Mouse (Mus musculus): ENCODE results near the gene Kcnh2. TPM values are rescaled to one million over a fixed set of nuclear protein-coding genes. Genes with fewer than 3 reads are reported as not detected.
A peak's percentile ranks its signal among the peaks of the same experiment; 100 is the strongest.

Kcnh2 gene
- total RNA-seq, 4 experiments from 2014 or later = 33.4 to 38.9 (median 37.6) TPM

DNA sequence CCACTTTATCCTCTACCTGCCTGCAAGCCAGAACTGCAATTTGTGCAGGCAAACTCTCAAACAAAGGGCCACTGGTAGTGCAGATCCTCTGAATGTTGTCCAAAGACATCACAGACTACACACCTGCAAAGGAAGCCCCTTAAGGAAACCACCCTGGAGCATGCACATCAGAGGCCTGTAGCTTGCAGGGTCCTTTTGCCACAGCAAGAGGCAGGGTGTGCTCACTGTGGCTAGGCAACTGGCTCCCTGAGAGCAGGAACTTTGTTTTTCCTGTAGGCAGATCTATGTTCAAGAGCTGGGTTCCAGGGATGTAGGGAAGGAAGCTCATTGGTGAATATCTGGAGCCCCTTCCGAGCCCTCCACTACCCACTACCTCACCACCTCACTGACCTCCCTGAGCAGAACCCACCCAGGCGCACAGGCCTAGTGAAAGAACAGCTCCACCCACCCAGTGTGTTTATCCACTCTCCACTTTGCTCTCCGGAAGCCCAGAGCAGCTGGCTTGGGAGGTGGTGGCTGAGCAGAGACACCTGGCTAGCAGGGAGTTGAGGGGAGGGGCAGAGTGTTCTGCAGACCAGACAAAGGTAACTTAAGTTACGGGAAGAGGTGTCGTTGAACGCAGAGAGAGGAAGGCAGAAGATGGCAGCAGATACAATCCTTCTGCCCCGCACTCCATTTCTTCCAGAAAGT is 4.1 kb downstream of the Kcnh2 start:
- DNase-seq (ENCODE audit: low spot score in 2 of 2) = no peak

DNA sequence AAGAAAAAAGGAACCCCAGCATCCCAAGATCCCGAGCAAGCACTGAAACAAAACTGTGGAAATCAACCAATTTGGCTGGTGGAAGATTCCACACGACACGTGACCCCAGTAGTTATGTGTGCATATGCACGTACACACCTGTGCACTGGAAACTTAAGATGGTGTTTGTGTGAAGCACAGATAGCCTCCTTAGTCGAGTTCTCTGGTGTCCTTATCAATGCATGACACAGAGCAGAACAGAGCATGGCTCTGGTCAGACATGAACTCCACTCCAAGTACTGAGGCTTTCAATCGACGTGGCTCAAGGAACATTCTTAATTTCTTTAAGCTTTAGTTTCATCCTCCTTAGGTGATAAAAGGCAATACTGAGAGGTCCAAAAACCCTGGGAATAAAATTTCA is 5.1 kb downstream of the Kcnh2 start:
- DNase-seq (ENCODE audit: low spot score in 2 of 2) = no peak

DNA sequence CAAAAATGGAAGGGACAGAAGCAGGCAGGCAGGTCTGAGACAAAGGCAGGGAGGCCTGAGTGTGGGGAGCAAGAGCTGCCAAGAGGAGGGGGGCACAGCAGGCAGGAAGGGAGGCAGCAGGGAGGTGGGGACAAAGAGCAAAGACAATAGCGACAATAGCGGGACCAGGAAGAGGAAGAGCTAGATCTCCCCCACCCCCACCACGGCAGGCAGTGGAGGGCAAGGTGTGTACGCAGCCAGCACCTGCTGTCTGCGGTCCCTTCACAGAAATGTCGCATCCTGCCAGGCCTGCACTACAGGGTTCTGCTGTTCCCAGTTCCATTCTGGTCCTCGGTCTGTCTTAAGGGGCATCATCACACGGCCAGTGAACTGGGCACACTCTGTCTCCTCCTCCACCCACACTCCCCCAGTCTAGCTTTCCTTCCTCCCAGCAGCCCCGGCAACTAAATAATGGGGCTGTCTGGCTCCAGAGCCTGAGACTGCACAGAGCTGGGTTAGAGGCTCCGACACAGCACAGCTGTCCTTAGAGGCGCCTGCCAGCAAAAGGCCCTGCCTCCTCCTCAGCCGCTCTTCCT is 6.8 kb downstream of the Kcnh2 start:
- DNase-seq (ENCODE audit: low spot score in 2 of 2) = no peak

DNA sequence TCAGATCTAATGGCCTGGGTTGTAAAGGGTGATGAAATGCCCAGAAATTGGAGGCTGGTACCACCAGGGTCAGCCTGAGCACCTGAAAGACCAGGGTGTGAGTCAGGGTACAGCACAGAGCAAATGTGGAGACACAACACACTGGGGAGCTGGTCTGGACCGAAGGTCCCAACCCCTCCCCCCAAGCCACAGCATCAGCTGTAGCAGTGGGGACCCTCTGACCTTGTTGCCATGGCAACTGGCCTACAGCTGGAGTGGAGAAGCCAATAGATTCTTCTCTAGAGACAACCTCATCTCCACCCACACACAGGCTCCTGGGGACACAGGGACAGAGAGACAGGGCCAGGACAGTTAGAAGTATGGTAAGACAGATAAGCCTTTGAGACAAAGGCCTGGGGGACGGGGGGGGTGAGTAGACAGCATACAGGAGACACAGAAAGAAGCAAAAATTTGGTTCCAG is 7.4 kb downstream of the Kcnh2 start:
- DNase-seq (ENCODE audit: low spot score in 2 of 2) = no peak

DNA sequence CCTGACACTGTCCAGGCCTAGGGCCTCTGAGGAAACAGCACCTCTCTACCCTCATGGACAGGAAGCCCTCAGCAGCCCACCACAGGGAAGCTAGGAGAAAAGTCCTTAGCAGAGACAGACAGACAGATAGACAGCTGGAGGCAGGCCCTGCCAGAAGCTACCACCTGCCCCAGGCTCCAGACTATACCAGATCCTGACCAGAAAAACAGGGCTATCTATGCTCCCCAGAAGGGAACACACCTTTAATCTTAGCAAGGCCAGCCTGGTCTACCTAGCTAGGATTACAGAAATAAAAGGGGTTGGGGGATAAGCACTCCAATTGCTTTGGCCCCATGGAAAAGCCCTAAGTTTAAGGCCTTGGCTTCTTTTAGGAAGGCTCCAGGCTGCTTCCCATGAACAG is 8.0 kb downstream of the Kcnh2 start:
- DNase-seq (ENCODE audit: low spot score in 2 of 2) = no peak

DNA sequence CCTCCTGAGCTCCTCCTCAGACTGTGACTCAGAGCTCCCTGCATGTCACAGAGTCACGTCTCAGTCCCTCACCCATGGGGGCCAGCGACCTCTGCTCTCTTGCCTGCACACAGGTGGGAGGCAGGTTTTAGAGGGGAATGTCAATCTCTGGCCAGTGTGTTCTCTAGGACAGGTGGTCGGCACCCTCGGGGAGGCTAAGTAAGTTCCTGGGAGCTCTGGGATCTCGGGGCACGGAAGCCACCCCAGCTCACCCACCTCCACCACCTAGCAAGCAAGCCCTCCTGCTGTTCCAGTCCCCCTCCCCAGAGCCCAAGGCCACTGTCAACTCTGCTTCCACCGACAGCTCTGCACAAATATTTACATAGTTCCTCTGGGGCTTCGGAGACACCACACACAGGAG is 8.4 kb downstream of the Kcnh2 start:
- no peak for DNase-seq (ENCODE audit: low spot score in 2 of 2)

DNA sequence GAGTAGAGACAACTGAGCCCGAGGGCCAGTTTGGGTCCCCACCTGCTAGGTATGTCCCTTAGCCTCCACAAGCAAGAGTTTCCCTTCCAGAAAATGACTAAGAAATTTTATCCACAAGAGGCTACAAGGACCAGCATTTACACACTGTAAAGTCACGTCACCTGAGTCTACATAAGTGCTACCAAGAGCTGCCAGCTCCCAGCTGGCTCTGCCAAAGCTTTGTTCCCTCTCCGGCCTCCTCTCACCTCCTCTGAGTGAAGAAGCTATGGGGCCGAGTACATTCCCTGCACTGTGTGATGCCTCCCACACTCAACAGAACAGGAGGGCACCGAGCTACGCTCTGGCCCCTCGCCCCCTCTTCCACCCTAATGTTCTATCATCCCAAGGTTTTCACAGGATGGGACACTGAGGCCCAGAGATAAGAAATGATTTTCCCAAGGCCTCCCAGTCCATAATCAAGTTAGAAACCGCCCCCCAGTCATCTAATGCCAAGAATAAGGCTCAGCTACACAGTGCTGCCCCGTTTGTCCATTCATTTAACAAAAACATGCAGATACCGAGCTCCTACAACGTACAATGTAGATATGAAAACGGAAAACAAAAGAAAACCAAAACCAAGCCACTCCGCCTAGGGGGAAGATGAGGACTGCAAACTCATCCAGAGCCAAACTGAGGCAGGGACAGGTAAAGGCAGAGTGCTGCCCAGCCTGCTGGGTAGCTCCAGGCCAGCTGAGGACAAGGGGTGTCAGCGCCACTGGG is 9.0 kb downstream of the Kcnh2 start:
- no peak for DNase-seq (ENCODE audit: low spot score in 2 of 2)

DNA sequence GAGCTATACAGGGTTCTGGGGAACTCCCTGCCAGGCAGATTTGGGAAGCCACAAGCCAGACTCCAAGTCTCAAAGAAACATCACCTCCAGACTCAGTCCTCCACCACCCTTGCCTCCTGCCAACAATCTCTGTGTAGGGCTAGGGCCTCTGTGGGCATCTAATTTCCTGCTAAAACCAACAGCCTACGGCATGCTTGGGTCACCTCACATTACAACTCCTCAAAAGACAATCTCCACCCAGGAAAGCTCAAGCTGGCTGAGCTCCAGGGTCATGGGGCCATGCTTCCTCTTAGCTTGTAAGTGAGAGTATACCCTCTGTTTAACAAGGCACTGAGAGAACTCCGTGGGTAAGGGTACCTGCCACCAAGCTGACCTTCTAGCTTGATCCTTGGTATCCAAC is 13.6 kb downstream of the Kcnh2 start:
- no peak for DNase-seq (ENCODE audit: low spot score in 2 of 2)

DNA sequence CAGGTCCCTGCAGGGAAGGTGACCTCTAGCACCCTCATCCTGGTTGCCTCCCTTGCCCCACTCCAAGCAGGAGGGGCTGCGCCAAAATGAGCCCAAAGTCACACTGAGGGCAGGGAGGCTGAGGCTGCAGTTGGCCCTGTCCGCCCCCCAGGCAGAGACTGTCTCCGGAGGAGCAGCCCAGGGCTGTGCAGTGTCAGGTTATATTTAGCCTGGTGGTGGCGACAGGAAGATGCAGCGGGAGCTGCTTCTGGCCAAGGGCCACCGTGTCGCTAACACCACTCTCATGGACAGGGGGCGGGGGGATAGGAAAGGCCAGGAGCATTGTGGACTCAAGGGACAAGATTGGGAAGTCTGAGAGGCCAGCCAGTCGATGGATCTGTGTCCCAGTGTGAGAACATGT is 14.0 kb downstream of the Kcnh2 start:
- DNase-seq (ENCODE audit: low spot score in 2 of 2) = no peak

DNA sequence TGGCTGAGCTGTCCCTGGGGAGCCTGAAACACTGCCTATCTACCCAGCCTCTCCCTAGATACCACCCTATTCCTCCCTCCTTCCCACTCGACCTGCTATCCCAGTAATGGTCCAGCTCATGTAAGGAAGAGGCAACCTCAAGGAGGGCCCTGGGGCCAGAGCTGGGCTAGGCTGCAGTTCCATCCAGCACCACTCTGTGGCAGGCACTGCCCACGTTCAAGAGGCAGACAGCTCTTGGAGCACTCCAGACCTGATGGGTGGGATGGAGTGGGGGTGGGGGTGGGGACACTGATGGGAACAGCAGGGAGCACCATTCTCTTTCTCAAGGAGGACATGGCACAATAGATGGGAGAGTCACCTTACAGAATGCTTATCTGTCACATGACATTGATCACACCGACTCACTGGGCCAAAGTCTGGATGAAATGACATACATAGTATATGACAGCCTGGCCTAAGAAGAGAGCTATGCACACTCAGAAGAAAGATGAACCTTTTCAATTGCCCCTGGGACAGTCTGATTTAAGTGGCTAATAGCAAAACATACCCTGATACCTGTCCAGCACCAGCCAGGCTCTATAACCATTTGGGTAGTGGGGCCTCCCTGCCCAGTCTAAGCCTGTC is 15.4 kb downstream of the Kcnh2 start:
- DNase-seq (ENCODE audit: low spot score in 2 of 2) = no peak

DNA sequence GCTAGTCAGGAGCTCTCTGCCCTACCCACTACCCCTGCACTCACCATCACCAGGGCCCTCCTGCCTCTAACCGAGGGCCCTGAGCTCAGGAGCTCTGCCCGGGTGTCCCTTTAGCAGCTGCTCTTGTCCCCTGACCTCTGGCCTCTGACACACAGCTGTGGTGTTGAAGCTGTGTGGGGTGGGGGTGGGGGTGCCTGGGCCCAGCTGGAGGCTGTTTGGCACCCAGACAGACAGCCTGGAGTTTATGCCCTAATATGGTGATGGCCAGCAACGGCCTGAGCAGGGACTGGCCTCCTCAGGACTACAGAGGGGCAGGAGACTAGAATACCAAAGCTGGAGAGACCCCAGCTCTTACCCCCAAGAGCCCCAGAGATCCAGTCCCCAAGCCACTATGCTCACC is 16.7 kb downstream of the Kcnh2 start:
- no peak for DNase-seq (ENCODE audit: low spot score in 2 of 2)

DNA sequence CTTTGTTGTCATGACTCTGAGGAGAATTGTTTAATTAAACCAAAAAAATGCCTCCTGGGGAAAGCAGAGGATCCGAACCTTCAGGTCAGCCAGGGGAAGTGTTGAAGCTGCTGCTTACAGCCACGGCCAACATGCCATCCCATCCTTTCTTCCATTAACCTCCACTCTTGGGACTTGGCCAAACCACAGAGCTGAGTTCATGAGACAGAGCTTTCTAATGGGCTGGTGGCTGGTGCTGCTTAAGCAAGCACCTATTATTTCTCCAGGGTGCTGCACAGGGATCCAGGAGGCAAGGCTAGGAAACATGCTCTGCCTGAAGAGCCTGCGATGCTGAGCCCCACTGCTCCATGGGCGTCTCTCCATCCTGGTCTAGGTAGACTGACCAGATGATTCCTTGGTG is 19.0 kb downstream of the Kcnh2 start:
- no peak for DNase-seq (ENCODE audit: low spot score in 2 of 2)

DNA sequence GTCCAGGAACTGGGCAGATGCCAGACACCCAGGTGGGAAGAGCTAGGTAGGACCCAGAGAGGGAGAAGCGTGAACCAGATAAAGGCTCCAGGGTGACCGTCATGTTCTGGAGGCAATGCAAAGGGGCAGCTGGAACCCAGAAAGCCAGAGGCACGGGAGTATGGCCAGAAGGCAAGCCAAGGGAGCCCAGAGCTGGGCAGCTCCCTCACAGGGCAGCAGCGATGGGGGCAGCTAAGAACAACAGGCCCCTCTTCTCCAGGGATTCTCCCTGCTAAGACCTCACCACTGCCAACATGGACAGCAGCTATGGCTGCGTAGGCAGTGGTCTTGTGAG is 21.5 kb downstream of the Kcnh2 start:
- DNase-seq (ENCODE audit: low spot score in 2 of 2) = no peak

DNA sequence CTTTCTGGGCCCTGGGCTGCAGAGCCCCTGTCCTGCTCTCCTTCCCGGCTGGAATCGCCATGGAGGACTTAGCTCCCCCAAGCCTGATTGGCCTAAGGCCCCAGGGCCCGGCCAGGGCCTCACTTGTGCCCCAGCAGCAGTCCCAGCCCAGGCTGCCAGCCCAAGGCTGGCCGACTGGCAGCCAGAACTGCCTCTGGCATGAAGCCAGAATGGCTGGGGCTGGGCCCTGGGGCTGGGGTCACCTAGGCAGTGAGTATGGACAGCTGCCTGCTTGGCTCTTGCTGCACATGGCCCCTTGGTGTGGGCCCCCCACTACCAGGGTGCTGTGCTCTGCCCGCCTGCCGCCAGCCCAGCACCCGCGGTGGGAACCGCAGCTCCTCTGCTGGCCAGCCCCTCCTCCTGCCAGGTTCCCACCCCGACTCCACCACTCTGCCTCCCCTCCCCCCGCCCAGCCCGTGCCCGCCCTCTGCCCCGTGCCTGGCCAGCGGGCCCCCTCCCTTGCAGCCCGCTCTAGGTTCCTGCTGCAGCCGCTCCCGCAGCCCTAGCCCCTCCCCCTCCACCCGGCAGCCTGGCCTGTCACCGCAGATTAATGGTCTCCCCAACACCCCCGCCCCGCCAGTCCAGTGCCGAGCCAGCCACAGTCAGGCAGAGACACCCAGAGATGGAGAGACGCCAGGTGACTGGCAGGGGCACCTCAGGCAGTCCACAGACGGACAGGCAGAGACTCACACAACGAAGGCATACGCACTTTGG is 22.0 kb downstream of the Kcnh2 start:
- DNase-seq (ENCODE audit: low spot score in 2 of 2) = peak in 1 of 2 experiments; percentile 32

DNA sequence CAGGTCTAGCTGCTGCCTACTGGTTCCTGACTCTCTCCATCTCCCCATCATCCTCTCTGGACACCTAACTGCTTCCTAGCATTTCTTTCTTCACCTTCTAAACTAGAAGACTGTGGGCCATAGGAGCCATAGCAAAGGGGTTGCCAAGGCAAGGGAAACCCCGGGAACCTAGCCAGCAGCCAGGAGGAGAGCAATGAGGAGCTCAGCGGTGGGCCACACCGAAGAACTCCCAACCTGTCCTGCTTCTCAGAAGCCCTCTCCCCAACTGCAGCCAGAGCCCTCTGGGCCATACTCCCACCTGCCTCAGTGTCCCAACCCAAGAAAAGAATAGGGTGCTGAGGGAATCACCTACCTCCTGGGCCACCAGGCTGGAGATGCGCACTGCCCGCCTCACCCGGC is 22.6 kb downstream of the Kcnh2 start:
- no peak for DNase-seq (ENCODE audit: low spot score in 2 of 2)

DNA sequence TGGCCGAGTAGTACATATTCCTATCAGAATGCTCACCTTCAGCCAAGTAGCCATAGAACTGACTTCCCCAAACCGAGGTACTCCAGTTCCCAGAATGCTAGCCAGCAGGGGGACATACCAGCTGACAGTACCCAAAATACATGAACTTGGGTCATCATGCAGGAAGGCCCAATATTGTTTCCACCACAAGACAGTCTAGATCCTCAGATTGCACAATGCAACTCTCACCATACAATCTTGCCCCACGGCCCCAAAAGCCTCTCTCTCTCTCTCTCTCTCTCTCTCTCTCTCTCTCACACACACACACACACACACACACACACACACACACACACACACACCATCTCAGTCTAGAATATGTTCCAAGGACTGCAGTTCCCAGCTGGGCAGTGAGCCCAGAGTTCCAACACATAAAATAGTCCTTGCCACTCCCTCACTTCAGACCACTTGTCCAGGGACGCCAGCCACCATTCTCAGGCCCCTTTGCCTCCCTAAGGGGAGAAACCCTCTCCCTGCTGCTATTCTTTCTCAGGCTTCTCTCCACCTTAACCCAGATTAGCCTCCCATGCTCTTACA is 24.5 kb downstream of the Kcnh2 start:
- peak in 1 of 2 experiments; percentile 4 for DNase-seq (ENCODE audit: low spot score in 2 of 2)

DNA sequence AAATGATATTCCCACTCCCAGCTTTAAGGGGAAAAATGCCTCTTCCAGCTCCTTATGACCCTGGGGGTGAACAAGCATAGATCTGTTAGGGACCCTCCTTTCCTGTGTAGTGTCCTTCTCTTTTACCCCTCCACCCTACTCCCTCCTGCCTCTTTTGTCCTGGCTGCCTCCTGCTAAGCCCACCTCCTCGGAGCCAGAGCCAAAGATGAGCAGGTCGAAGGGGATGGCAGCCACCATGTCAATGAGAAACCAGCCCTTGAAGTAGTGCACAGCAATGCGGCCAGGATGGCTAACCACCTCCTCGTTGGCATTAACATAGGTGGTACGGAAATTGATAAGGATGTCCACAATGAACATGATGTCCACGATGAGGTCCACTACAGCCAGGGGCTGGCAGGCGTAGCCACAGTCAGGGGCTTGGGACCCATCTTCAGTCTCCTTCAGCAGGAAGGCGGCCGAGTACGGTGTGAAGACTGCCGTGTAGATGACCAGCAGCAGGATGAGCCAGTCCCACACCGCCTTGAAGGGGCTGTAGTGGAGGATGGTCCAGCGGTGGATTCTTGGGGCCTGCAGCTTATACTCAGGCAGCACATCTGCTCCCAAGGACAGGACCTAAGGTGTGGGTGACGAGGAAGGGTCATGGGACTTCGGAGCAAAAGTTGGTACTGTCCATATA is 25.1 kb downstream of the Kcnh2 start:
- no peak for DNase-seq (ENCODE audit: low spot score in 2 of 2)

DNA sequence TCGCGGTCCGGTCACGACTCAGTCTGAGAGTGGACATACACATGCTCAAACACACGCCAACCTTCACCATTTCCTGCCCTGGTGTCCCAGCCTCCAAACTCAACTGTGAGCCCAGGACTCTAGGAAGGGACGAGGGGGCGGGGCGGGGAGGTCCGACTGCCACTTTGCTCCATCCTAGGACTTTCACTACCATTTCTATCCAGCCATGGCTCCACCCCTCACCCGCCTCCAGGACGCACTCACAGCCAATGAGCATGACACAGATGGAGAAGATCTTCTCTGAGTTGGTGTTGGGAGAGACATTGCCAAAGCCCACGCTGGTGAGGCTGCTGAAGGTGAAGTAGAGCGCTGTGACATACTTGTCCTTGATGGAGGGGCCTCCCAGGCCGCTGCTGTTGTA is 26.2 kb downstream of the Kcnh2 start:
- DNase-seq (ENCODE audit: low spot score in 2 of 2) = no peak

DNA sequence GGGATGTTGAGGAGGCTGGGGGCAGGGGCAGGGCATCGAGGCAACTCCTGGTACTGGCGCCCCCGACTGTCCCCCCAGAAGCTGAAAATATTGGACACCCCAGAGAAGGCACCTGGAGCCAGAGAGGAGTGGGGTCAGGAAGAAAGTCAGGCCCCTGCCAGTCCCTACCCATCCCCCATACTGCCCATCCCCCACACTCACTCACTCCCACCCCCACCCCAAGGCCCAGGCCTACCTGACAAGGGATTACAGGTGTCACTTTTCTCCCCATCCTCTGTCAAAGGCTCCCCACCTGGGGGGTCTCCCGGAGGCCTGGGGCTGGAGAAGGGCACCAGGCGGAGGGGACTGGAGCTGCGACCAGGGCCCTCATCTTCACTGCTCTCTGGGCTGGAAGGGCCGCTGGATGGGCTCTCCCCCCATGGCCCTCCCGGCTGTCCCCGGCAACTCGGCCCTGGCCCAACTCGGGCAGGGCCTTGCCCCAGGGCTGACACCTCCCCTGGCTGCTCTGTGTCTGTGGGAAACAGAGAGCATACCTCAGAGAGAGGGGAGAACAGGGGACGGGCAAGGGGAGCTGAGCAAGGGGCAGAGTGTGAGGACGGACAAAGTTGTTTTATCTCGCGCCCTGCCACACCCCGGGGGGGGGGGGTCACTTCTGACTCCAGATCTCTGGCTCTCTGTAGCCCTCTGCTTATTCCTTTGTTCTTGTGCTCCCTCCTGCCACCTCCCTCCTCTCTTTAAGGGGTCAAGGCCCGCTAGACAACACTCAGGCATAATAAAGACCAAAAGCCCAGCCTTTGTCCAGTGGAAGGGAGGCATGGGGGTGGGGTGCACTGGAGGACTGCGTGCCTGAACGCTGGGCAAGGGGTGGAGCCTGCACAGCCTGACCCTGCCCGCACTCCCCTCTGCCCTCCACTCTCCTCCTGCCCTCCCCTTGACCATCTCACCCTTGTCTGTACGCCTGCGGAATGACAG is 29.4 kb downstream of the Kcnh2 start:
- DNase-seq (ENCODE audit: low spot score in 2 of 2) = no peak

DNA sequence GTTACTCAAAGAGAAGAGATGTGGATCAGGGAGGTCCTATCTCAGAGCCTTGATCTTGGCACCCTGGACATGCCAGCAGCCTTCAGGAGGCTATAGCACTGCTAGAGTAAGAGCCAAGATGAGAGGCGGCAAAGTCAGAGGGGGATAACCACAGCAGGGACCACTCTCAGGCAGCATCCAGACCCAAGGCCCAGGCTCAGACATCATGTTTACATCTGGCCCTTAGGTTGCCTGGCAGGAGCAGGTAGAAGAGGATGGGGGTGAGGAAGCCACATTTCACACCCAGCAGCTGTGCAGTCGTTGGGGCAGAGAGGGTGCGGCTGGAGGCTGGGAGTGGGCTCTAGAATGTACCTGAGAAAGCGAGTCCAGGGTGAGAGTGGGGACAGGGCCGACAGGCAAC is 30.5 kb downstream of the Kcnh2 start:
- no peak for DNase-seq (ENCODE audit: low spot score in 2 of 2)

Measured in left cerebral cortex, adult 8-10 months (tissue).